Comparison of ENCODE assay signal across 8 mouse cellular contexts in genomic region chr1:105993196-105993595, GRCm38 (mm10). TPM values are rescaled to one million over a fixed set of nuclear protein-coding genes. Genes with fewer than 3 reads are reported as not detected.
DNase-seq lines count a peak whose midpoint lies in the region; ATAC-seq and TF ChIP-seq lines count a peak whose summit lies in the region.

No protein-coding gene starts in this region.

- H3K36me3 ChIP-seq in embryonic facial prominence, embryonic 12.5 days, result no peaks in the 10 kb centered on the region
- H3K36me3 ChIP-seq in hindbrain, embryonic 10.5 days, result no peaks in the 10 kb centered on the region
- no peaks in the 10 kb centered on the region for H3K36me3 ChIP-seq in limb, embryonic 14.5 days (ENCODE audit: control insufficient read depth, insufficient read depth, low read length)
- no peaks in the 10 kb centered on the region for H3K36me3 ChIP-seq in midbrain, postnatal 0 days (ENCODE audit: insufficient read depth, low read length)

- 8% methylated on average over 7 of the region's 7 CpGs for WGBS in embryonic facial prominence, embryonic 12.5 days
- WGBS in hindbrain, embryonic 10.5 days, result 15% methylated on average over 7 of the region's 7 CpGs
- WGBS in limb, embryonic 14.5 days, result 7% methylated on average over 7 of the region's 7 CpGs
- 3% methylated on average over 7 of the region's 7 CpGs for WGBS in midbrain, postnatal 0 days

- peak overlapping the region; percentile 53; the same call in 1 of the 2 replicates for H3K9ac ChIP-seq in embryonic facial prominence, embryonic 12.5 days
- H3K9ac ChIP-seq in limb, embryonic 14.5 days (ENCODE audit: low read depth, low read length, severe bottlenecking), result peak overlapping the region; percentile 67; the same call in 1 of the 2 replicates
- peak overlapping the region; percentile 64 for H3K9ac ChIP-seq in midbrain, postnatal 0 days (replicated peaks; ENCODE audit: low read length, poor library complexity, severe bottlenecking)

- TF ChIP-seq CTCF in midbrain, postnatal 0 days (IDR thresholded peaks at IDR 0.05), result no peak

- peak overlapping the region; percentile 98 for H3K4me2 ChIP-seq in embryonic facial prominence, embryonic 12.5 days (replicated peaks)
- H3K4me2 ChIP-seq in limb, embryonic 14.5 days (replicated peaks; ENCODE audit: low read depth, low read length, severe bottlenecking), result peak overlapping the region; percentile 99
- H3K4me2 ChIP-seq in midbrain, postnatal 0 days (ENCODE audit: low read depth, low read length, poor library complexity, severe bottlenecking), result peak overlapping the region; percentile 98

- H3K27ac ChIP-seq in embryonic facial prominence, embryonic 12.5 days, result no peak overlapping the region
- H3K27ac ChIP-seq in hindbrain, embryonic 10.5 days, result peak overlapping the region; percentile 91
- H3K27ac ChIP-seq in limb, embryonic 14.5 days (replicated peaks; ENCODE audit: low read depth, low read length), result no peak overlapping the region
- H3K27ac ChIP-seq in midbrain, postnatal 0 days (ENCODE audit: low read depth, low read length), result no peak overlapping the region

- H3K9me3 ChIP-seq in embryonic facial prominence, embryonic 12.5 days, result no peaks in the 10 kb centered on the region
- H3K9me3 ChIP-seq in hindbrain, embryonic 10.5 days, result no peaks in the 10 kb centered on the region
- H3K9me3 ChIP-seq in limb, embryonic 14.5 days (ENCODE audit: control insufficient read depth, low read length), result no peaks in the 10 kb centered on the region
- H3K9me3 ChIP-seq in midbrain, postnatal 0 days (ENCODE audit: low read length), result no peaks in the 10 kb centered on the region

- peak overlapping the region; percentile 63 for H3K4me3 ChIP-seq in embryonic facial prominence, embryonic 12.5 days
- peak overlapping the region; percentile 89 for H3K4me3 ChIP-seq in hindbrain, embryonic 10.5 days
- peak overlapping the region; percentile 73 for H3K4me3 ChIP-seq in limb, embryonic 14.5 days (replicated peaks; ENCODE audit: low read length)
- H3K4me3 ChIP-seq in midbrain, postnatal 0 days (ENCODE audit: low read depth, low read length), result peak overlapping the region; percentile 91

- DNase-seq in adrenal gland, adult 2 months, result peak; percentile 69
- no peak for DNase-seq in adrenal gland, postnatal 4 days (ENCODE audit: low spot score in 2 of 2)
- peak; percentile 56 for DNase-seq in Muller cell, postnatal 12 days (ENCODE audit: inconsistent ontology term)
- DNase-seq in hindbrain, embryonic 10.5 days (ENCODE audit: low spot score), result no peak
- no peak for DNase-seq in limb, embryonic 14.5 days (ENCODE audit: low spot score)
- peak; percentile 59 for DNase-seq in midbrain, postnatal 0 days (ENCODE audit: low spot score)
- DNase-seq in spleen, postnatal 14 days (ENCODE audit: low spot score in 2 of 2), result no peak

- H3K27me3 ChIP-seq in embryonic facial prominence, embryonic 12.5 days, result 0 out of 2 replicates have a peak, but pooled peaks cover 3% of the 10 kb centered on the region
- peaks cover 15% of the 10 kb centered on the region for H3K27me3 ChIP-seq in hindbrain, embryonic 10.5 days (ENCODE audit: insufficient read depth, poor library complexity, severe bottlenecking)
- no peaks in the 10 kb centered on the region for H3K27me3 ChIP-seq in limb, embryonic 14.5 days (ENCODE audit: control insufficient read depth, insufficient read depth, low read length)
- H3K27me3 ChIP-seq in midbrain, postnatal 0 days (ENCODE audit: insufficient read depth, low read length), result no peaks in the 10 kb centered on the region

- TF ChIP-seq POLR2A in limb, embryonic 14.5 days (IDR thresholded peaks at IDR 0.05; ENCODE audit: borderline replicate concordance, extremely low read depth, insufficient read depth, insufficient read length), result no peak

- H3K4me1 ChIP-seq in embryonic facial prominence, embryonic 12.5 days, result peaks cover 19% of the 10 kb centered on the region
- H3K4me1 ChIP-seq in hindbrain, embryonic 10.5 days (replicated peaks), result peaks cover 39% of the 10 kb centered on the region
- peaks cover 31% of the 10 kb centered on the region for H3K4me1 ChIP-seq in limb, embryonic 14.5 days (ENCODE audit: control insufficient read depth, insufficient read depth, low read length)
- H3K4me1 ChIP-seq in midbrain, postnatal 0 days (ENCODE audit: insufficient read depth, low read length), result peaks cover 4% of the 10 kb centered on the region; the same call in 1 of the 2 replicates

- ATAC-seq in embryonic facial prominence, embryonic 12.5 days (ENCODE audit: insufficient number of reproducible peaks, insufficient read depth, low FRiP score, low TSS enrichment), result no peak
- ATAC-seq in limb, embryonic 14.5 days (ENCODE audit: low FRiP score, low read depth), result no peak
- no peak for ATAC-seq in midbrain, postnatal 0 days (ENCODE audit: low FRiP score)

RNA-seq across cellular contexts. Expression of gene Zcchc2, which starts 3.0 kb away (rescaled TPM):
- total RNA-seq in adrenal gland, adult 2 months (2021), result 10 to 100 TPM; 13.3 to 21.2 TPM
- 17.2 and 18.3 TPM in 2 replicates for polyA plus RNA-seq in adrenal gland, adult 2 months (2012; rRNA removed)
- 10 to 100 TPM; 18.8 to 19.5 TPM for total RNA-seq in adrenal gland, postnatal 4 days (2021)
- 2.1 and 2.3 TPM in 2 replicates for polyA plus RNA-seq in embryonic facial prominence, embryonic 12.5 days (2016; fragmentation: Nextera tagmentation; extraction: Ambion mirVana)
- polyA plus RNA-seq in hindbrain, embryonic 10.5 days (2016; fragmentation: Nextera tagmentation; extraction: Ambion mirVana), result 1.4 and 1.9 TPM in 2 replicates
- polyA plus RNA-seq in limb, embryonic 14.5 days (2012; rRNA removed), result 12.1 and 15.0 TPM in 2 replicates
- 2.8 TPM in 2 replicates for polyA plus RNA-seq in limb, embryonic 14.5 days (2014; fragmentation: Nextera tagmentation; extraction: Ambion mirVana)
- total RNA-seq in midbrain, postnatal 0 days (2014; rRNA removed), result 15.0 and 18.9 TPM in 2 replicates
- polyA plus RNA-seq in midbrain, postnatal 0 days (2015; fragmentation: Nextera tagmentation; extraction: Ambion mirVana), result 2.3 and 2.7 TPM in 2 replicates

Comparison
In these comparisons a context has a peak if more than half of its experiments do, and no peak if none do; other contexts are left out.
1. DNase-seq: peak in adrenal gland, adult 2 months (single experiment), Muller cell, postnatal 12 days (single experiment) and midbrain, postnatal 0 days (single experiment); none in adrenal gland, postnatal 4 days (0 of 2), hindbrain, embryonic 10.5 days (single experiment), limb, embryonic 14.5 days (single experiment) and spleen, postnatal 14 days (0 of 2).
2. Peak in every context shown above with its lines, with median percentiles within 50 percentile points of each other: H3K4me2 ChIP-seq, H3K4me3 ChIP-seq and H3K9ac ChIP-seq.